Mouse (Mus musculus) kidney, adult 2 months (tissue): Measurements from ENCODE around the gene Slc7a15. TPM values are rescaled to one million over a fixed set of nuclear protein-coding genes. Genes with fewer than 3 reads are reported as not detected.

Experiments used
- DNase-seq: peaks from one replicate; pipeline ENCODE4 v3.0.0; 2021
- H3K27ac ChIP-seq: fragments of 200-500 bp; 2 replicates; pipeline ENCODE4 v1.5.1; 2012; ENCODE audit warnings: low read depth, low read length, control low read depth, inconsistent platforms; ENCODE audit not compliant: insufficient read depth
- H3K27me3 ChIP-seq: fragments of 200-500 bp; replicated peaks from 2 replicates; pipeline ENCODE4 v1.6.1; 2012; ENCODE audit warnings: mild to moderate bottlenecking, moderate library complexity, low read length, inconsistent platforms; ENCODE audit not compliant: control insufficient read depth, insufficient read depth
- H3K36me3 ChIP-seq: fragments of 200-500 bp; 2 replicates; pipeline ENCODE4 v1.6.1; 2012; ENCODE audit warnings: mild to moderate bottlenecking, moderate library complexity, low read length, inconsistent platforms; ENCODE audit not compliant: control insufficient read depth, insufficient read depth
- H3K4me1 ChIP-seq: fragments of 200-500 bp; 2 replicates; pipeline ENCODE4 v1.6.1; 2011; ENCODE audit warnings: low read length; ENCODE audit not compliant: control insufficient read depth, insufficient read depth
- H3K4me3 ChIP-seq: fragments of 200-500 bp; 2 replicates; pipeline ENCODE4 v1.5.1; 2011; ENCODE audit warnings: mild to moderate bottlenecking, low read depth, low read length, control low read depth; ENCODE audit not compliant: insufficient read depth
- CTCF ChIP-seq: fragments of 200-500 bp; conservative IDR thresholded peaks from 2 replicates; pipeline ENCODE4 v1.5.1; 2011; ENCODE audit warnings: low read depth, mild to moderate bottlenecking, control low read depth, low read length, moderate library complexity, mixed read lengths; ENCODE audit not compliant: insufficient read depth, insufficient read length
- POLR2A ChIP-seq: fragments of 200-500 bp; IDR thresholded peaks from one replicate; pipeline ENCODE4 v1.6.1; 2011; ENCODE audit warnings: low read depth, low read length, control low read depth
- WGBS: fragments of 180-500 bp; shearing (Covaris S2); methylation state at CpG from one replicate; pipeline ENCODE4 v1.1.7; 2018; 5-methylcytosine and 5-hydroxymethylcytosine counted together
- polyA plus RNA-seq: library from polyadenylated mRNA; depleted of rRNA; stranded (reverse); fragments of >200 nt; gene quantifications from 2 replicates; pipeline ENCODE4 v1.2.3, GENCODE M21; 2012

The Slc7a15 gene
- polyA plus RNA-seq, 1 experiment = 0.61 TPM

DNA sequence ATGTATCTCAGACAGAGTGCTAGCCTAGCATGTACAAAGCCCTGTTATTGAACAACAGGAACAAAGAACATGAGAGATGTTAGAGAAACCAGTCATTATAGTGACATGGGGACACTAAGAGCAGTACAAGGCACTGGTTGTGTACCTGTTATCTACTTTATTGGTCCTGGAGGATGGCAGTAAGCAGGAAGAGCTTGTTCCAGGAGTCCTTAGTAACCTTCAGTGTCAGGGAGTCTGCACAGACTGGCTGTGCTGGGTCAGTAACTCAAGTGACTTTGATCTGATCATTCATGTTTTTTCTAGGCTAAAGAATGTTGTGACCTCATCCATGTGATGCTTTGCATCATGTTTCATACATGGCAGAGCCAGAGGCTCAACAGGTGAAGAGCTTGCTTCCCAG lies 42.7 kb downstream of the Slc7a15 start:
- Histone ChIP-seq H3K36me3 (no peaks in the 10 kb centered on the region), H3K4me1 (no peaks in the 10 kb centered on the region), H3K27me3 (no peaks in the 10 kb centered on the region), H3K4me3 (no peak overlapping the region), H3K27ac (no peak overlapping the region)
- TF ChIP-seq CTCF (no peak), POLR2A (no peak)
- DNase-seq = no peak

DNA sequence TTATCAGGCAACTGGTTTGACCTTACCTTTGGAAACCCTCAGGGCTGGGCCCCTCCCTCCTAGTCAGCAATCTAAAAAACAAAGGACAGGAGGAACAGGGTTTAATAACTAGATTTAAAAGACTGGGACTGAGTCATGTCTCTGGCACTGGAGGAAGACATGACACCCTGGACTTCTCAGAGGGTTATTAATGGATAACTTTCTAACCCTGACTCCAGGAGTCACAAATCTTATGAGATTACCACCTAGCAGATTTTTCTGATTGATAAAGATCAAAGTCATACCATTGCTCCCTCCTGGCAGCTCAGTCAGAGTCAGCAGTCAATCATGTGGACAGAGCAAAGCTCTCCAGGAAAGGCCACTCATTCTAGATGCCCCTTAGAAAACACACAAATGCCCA lies 43.4 kb downstream of the Slc7a15 start:
- no peak for DNase-seq
- Histone ChIP-seq H3K4me3 (no peak overlapping the region), H3K27me3 (no peaks in the 10 kb centered on the region), H3K4me1 (no peaks in the 10 kb centered on the region), H3K36me3 (no peaks in the 10 kb centered on the region), H3K27ac (no peak overlapping the region)
- TF ChIP-seq POLR2A = no peak
- no peak for TF ChIP-seq CTCF

DNA sequence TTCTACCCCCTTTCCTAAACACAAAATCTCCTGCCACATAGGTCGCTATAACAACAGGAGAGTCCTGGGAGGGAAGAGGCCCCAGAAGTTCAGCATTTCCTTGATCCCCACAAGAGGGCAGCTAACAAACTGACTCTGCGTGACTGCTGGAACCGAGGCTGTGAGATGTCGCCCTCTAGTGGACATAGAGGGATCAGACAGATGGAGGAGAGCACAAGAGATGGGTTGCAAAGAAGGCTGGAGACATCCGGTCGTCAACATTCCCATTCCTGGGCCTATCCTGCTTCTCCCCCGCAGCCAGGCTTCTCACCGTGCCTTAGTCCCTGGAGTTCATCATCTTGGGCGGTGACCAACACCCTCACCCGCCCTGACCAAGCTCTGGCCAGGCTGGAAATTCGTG lies 51.5 kb downstream of the Slc7a15 start:
- Histone ChIP-seq H3K27me3 (no peaks in the 10 kb centered on the region), H3K36me3 (no peaks in the 10 kb centered on the region), H3K27ac (no peak overlapping the region), H3K4me3 (no peak overlapping the region), H3K4me1 (no peaks in the 10 kb centered on the region)
- no peak for TF ChIP-seq POLR2A
- TF ChIP-seq CTCF = peak; percentile 100; the same call in 1 of the 2 replicates
- 21% methylated on average over 11 of the region's 11 CpGs for WGBS
- peak; percentile 85 for DNase-seq

DNA sequence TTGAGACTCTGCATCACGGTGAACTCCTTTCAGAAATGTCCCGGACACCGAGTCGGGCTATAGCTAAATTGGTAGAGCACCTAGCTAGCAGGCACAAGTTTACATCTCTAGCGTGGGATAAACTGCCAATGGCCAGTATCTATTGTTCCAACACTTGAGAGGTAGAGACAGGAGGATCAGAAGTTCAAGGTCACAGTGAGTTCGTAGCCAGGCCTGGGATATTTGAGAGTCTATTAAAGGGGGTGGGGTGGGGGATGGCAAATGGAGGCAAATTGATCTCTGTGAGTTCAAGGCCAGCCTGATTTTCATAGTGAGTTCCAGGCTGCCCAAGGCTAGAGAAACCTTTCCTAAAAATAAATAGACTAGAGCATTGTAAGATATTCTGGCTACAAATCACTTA lies 52.1 kb downstream of the Slc7a15 start:
- Histone ChIP-seq H3K36me3 (no peaks in the 10 kb centered on the region), H3K4me1 (no peaks in the 10 kb centered on the region), H3K27ac (no peak overlapping the region), H3K27me3 (no peaks in the 10 kb centered on the region), H3K4me3 (no peak overlapping the region)
- no peak for TF ChIP-seq POLR2A
- TF ChIP-seq CTCF = no peak
- no peak for DNase-seq
- WGBS = 89% methylated on average over 6 of the region's 6 CpGs

DNA sequence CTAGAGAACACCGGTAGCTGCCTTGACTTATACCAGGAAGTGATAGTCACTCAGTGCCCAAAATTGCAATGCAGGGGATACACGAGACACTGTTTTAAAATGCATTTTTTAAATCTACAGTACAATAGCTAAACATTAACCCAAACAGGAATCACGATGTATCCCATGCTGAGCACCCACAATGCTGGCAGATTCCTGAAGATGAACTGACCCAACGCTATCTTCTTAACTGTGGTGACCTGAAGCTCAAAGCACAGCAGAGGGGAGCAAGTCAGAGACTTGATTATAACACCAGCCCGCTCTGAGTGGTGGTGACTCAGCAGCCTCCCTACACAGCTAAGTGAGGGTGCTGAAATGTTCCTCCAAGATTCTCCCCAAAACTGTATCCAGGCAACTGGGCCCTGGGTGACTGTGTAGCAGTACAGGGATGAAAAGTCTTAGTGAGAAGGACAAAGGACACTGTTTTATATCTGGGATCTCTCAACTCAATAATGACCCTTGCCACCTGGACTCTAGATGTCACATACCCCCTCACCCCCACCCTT lies 53.7 kb downstream of the Slc7a15 start:
- H3K4me3 ChIP-seq = no peak overlapping the region
- DNase-seq = no peak
- whole genome bisulfite sequencing = 62% methylated on average over 5 of the region's 5 CpGs
- no peaks in the 10 kb centered on the region for H3K4me1 ChIP-seq
- no peak overlapping the region for H3K27ac ChIP-seq
- TF ChIP-seq CTCF = no peak
- TF ChIP-seq POLR2A = no peak
- no peaks in the 10 kb centered on the region for H3K27me3 ChIP-seq
- H3K36me3 ChIP-seq = no peaks in the 10 kb centered on the region

DNA sequence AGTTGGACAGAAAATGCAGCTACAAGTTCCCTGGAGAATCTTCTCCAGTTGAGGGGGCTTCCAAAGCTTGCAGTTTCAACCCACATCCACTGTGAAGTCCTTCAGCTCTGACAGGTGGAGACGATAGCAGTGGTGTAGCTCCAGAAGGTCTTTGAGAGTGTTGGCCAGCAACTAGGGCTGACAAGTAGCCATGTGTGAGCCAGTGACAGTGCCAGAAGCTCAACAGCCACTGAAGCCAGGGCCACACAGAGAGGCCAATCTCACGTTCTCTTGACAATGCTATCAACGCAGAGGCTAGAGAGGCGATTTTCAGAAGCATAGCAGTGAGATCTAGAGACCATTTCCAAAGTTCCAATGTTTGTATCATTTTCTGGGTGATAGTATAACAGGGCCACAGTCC lies 56.5 kb downstream of the Slc7a15 start:
- H3K4me1 ChIP-seq = no peaks in the 10 kb centered on the region
- H3K4me3 ChIP-seq = no peak overlapping the region
- WGBS = 91% methylated on average over 4 of the region's 4 CpGs
- no peak overlapping the region for H3K27ac ChIP-seq
- no peaks in the 10 kb centered on the region for H3K27me3 ChIP-seq
- TF ChIP-seq CTCF = no peak
- H3K36me3 ChIP-seq = no peaks in the 10 kb centered on the region
- no peak for DNase-seq

DNA sequence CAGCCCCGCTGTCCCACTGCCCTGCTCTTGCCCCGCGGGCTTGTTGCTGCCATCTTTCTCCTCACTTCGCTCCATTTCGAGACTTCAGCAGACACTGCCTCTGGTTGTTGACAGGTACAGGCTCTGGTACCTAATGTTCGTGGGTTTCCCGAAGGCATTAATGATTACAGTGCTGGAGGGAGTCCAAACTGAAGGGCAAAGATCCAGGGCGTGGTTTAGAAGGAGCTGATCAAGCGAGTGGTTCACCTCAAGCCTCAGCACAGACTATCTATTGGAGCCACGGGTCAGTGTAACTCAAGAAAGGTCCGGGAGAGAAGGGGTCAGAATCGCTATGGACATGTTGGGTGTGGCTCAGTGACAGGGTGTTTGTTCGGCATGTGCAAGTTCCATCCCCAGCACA lies 59.4 kb downstream of the Slc7a15 start:
- no peaks in the 10 kb centered on the region for H3K27me3 ChIP-seq
- H3K27ac ChIP-seq = no peak overlapping the region
- peak; percentile 91 for DNase-seq
- no peak overlapping the region for H3K4me3 ChIP-seq
- H3K4me1 ChIP-seq = no peaks in the 10 kb centered on the region
- TF ChIP-seq CTCF = no peak
- no peaks in the 10 kb centered on the region for H3K36me3 ChIP-seq
- WGBS = 55% methylated on average over 13 of the region's 13 CpGs

DNA sequence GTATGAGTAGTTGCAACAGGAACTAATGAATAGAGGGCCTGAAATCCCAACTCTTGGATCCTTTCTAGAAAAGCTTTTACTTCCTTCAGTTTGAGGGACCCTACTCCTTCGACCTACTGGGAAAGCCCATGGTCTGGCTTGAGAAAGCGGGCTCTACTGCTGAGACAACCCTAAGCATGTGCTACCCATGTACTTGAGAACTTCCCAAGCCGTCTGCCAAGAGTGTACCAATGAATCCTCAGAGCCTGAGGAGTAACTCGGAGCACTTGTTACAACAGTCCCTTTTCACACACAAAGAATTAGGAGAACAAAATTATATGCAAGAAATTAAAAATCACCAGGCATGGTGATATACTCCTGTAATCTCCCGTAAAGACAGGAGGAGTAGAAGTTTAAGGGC lies 61.6 kb downstream of the Slc7a15 start:
- 94% methylated on average over 5 of the region's 5 CpGs for WGBS
- no peak for DNase-seq

More for the DNA sequence above, 61.6 kb downstream of the Slc7a15 start:
- no peak overlapping the region for H3K27ac ChIP-seq
- no peaks in the 10 kb centered on the region for H3K4me1 ChIP-seq
- no peak for TF ChIP-seq POLR2A
- TF ChIP-seq CTCF = no peak
- H3K36me3 ChIP-seq = no peaks in the 10 kb centered on the region
- no peaks in the 10 kb centered on the region for H3K27me3 ChIP-seq
- no peak overlapping the region for H3K4me3 ChIP-seq
